ENCODE assay signal across 8 mouse cellular contexts in the genomic region with DNA sequence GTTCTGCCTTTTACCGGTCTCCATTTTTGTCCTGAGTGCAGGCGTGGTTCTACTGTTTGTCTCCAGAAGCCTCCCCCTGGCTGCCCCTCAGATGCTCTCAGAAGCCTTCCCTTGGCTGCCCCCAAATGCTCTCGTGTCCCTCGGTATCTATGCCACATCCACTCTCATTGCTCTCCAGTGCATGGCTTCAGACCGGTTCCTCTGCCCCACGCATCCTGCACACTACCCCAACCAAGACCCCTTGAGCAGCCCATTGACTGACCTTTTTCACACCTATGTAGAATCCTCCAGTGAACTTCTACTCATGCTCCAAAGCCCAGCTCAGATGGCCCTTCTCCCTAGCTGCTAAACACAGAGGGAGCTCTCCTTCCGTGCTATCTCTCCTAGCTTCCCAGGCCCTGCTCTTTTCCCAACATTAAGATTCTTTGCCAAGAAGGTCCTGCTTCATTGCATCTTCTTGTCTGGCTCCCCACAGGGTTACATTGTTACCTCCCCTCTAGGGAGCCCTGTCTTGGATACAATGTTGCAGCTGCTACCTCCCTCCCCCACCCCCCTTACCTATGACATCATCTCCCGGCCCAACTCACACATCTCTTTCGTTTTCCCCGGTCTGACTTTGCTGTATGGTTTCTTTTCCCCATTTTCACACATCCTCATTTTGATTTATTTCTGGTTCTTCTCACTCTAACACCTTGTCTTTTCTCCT. TPM values are rescaled to one million over a fixed set of nuclear protein-coding genes. Genes with fewer than 3 reads are reported as not detected.
DNase-seq lines count a peak whose midpoint lies in the region; ATAC-seq and TF ChIP-seq lines count a peak whose summit lies in the region.

No protein-coding gene starts in this region.

- no peak for TF ChIP-seq POLR2A in brain, embryonic 14.5 days (IDR thresholded peaks at IDR 0.05; ENCODE audit: borderline replicate concordance, extremely low read depth, insufficient read depth, insufficient read length, poor library complexity, severe bottlenecking)

- H3K9me3 ChIP-seq in liver, postnatal 0 days (ENCODE audit: low read length): no peaks in the 10 kb centered on the region
- H3K9me3 ChIP-seq in hindbrain, embryonic 10.5 days: no peaks in the 10 kb centered on the region
- H3K9me3 ChIP-seq in neural tube, embryonic 13.5 days: no peaks in the 10 kb centered on the region
- H3K9me3 ChIP-seq in liver, embryonic 11.5 days (ENCODE audit: control insufficient read depth, low read length): no peaks in the 10 kb centered on the region

- no peak overlapping the region for H3K4me3 ChIP-seq in liver, postnatal 0 days (ENCODE audit: low read depth, low read length)
- H3K4me3 ChIP-seq in hindbrain, embryonic 10.5 days: no peak overlapping the region
- no peak overlapping the region for H3K4me3 ChIP-seq in neural tube, embryonic 13.5 days
- H3K4me3 ChIP-seq in liver, embryonic 11.5 days (ENCODE audit: low read depth, low read length): no peak overlapping the region

- no peak for TF ChIP-seq EP300 in liver, postnatal 0 days (IDR thresholded peaks at IDR 0.05; ENCODE audit: low read depth)

- H3K27ac ChIP-seq in liver, postnatal 0 days (ENCODE audit: low read depth): peak overlapping the region; percentile 55; the same call in 1 of the 2 replicates
- peak overlapping the region; percentile 86 for H3K27ac ChIP-seq in hindbrain, embryonic 10.5 days
- H3K27ac ChIP-seq in neural tube, embryonic 13.5 days (replicated peaks): peak overlapping the region; percentile 56
- H3K27ac ChIP-seq in liver, embryonic 11.5 days (ENCODE audit: low read depth, low read length): no peak overlapping the region; the same call in 1 of the 2 replicates

- DNase-seq in liver, postnatal 0 days: peak; percentile 35
- no peak for DNase-seq in liver
- peak; percentile 83 for DNase-seq in brain, embryonic 14.5 days (ENCODE audit: low read depth)
- no peak for DNase-seq in hindbrain, embryonic 10.5 days (ENCODE audit: low spot score)
- no peak for DNase-seq in urinary bladder, postnatal 4 days (ENCODE audit: low spot score in 2 of 2)
- no peak for DNase-seq in layer of hippocampus, postnatal 36 days
- no peak for DNase-seq in liver, embryonic 11.5 days (ENCODE audit: low spot score)

- H3K4me1 ChIP-seq in liver, postnatal 0 days (ENCODE audit: insufficient read depth): peaks cover 3% of the 10 kb centered on the region; the same call in 1 of the 2 replicates
- H3K4me1 ChIP-seq in hindbrain, embryonic 10.5 days (replicated peaks): peaks cover 95% of the 10 kb centered on the region
- peaks cover 92% of the 10 kb centered on the region for H3K4me1 ChIP-seq in neural tube, embryonic 13.5 days (replicated peaks)
- peaks cover 14% of the 10 kb centered on the region; the same call in 1 of the 2 replicates for H3K4me1 ChIP-seq in liver, embryonic 11.5 days (replicated peaks; ENCODE audit: control insufficient read depth, insufficient read depth, low read length)

- no peak overlapping the region for H3K9ac ChIP-seq in liver, postnatal 0 days (replicated peaks)
- 0 out of 2 replicates have a peak overlapping the region, but pooled peaks have one; percentile 12 for H3K9ac ChIP-seq in neural tube, embryonic 13.5 days
- no peak overlapping the region for H3K9ac ChIP-seq in liver, embryonic 11.5 days (ENCODE audit: low read depth, low read length)

- WGBS in liver, postnatal 0 days (ENCODE audit: insufficient replicate concordance): 49% methylated on average over 10 of the region's 10 CpGs
- 61% methylated on average over 10 of the region's 10 CpGs for WGBS in hindbrain, embryonic 10.5 days
- 56% methylated on average over 10 of the region's 10 CpGs for WGBS in neural tube, embryonic 13.5 days
- WGBS in liver, embryonic 11.5 days: 64% methylated on average over 10 of the region's 10 CpGs

- no peaks in the 10 kb centered on the region for H3K27me3 ChIP-seq in liver, postnatal 0 days (ENCODE audit: insufficient read depth, low read length)
- no peaks in the 10 kb centered on the region for H3K27me3 ChIP-seq in hindbrain, embryonic 10.5 days (ENCODE audit: insufficient read depth, poor library complexity, severe bottlenecking)
- no peaks in the 10 kb centered on the region for H3K27me3 ChIP-seq in neural tube, embryonic 13.5 days
- H3K27me3 ChIP-seq in liver, embryonic 11.5 days (replicated peaks; ENCODE audit: control insufficient read depth, insufficient read depth, low read length): no peaks in the 10 kb centered on the region

- H3K36me3 ChIP-seq in liver, postnatal 0 days (replicated peaks; ENCODE audit: insufficient read depth, low read length): no peaks in the 10 kb centered on the region
- no peaks in the 10 kb centered on the region for H3K36me3 ChIP-seq in hindbrain, embryonic 10.5 days
- no peaks in the 10 kb centered on the region for H3K36me3 ChIP-seq in neural tube, embryonic 13.5 days
- no peaks in the 10 kb centered on the region for H3K36me3 ChIP-seq in liver, embryonic 11.5 days (ENCODE audit: control insufficient read depth, insufficient read depth, low read length)

- ATAC-seq in liver, postnatal 0 days: no peak
- no peak for ATAC-seq in neural tube, embryonic 13.5 days (ENCODE audit: low read depth)
- ATAC-seq in liver, embryonic 11.5 days (replicated peaks; ENCODE audit: low FRiP score): no peak

- peak overlapping the region; percentile 15; the same call in 1 of the 2 replicates for H3K4me2 ChIP-seq in liver, postnatal 0 days (ENCODE audit: low read depth, low read length)
- H3K4me2 ChIP-seq in neural tube, embryonic 13.5 days: 0 out of 2 replicates have a peak overlapping the region, but pooled peaks have one; percentile 21
- H3K4me2 ChIP-seq in liver, embryonic 11.5 days: no peak overlapping the region

- no peak for TF ChIP-seq CTCF in liver, postnatal 0 days (IDR thresholded peaks at IDR 0.05; ENCODE audit: low read depth)
- no peak for TF ChIP-seq CTCF in brain, embryonic 14.5 days (IDR thresholded peaks at IDR 0.05; ENCODE audit: borderline replicate concordance, extremely low read depth, insufficient read depth, insufficient read length)

RNA-seq across cellular contexts. Expression of a gene that starts 9.4 kb away (rescaled TPM):
- 8.7 TPM in 2 replicates for polyA plus RNA-seq in liver, postnatal 0 days (2015; fragmentation: Nextera tagmentation; extraction: Ambion mirVana)
- 137 and 275 TPM in 2 replicates for polyA plus RNA-seq in brain, embryonic 14.5 days (2012; rRNA removed)
- 30.0 and 38.4 TPM in 2 replicates for polyA plus RNA-seq in hindbrain, embryonic 10.5 days (2016; fragmentation: Nextera tagmentation; extraction: Ambion mirVana)
- 76.9 and 78.8 TPM in 2 replicates for polyA plus RNA-seq in neural tube, embryonic 13.5 days (2015; fragmentation: Nextera tagmentation; extraction: Ambion mirVana)
- 100 to 1,000 TPM; 127 to 136 TPM for total RNA-seq in layer of hippocampus, postnatal 36 days (2021)
- polyA plus RNA-seq in liver, embryonic 11.5 days (2014; fragmentation: Nextera tagmentation; extraction: Ambion mirVana): 11.4 and 12.1 TPM in 2 replicates

Comparison
In these comparisons a context has a peak if more than half of its experiments do, and no peak if none do; other contexts are left out.
1. DNase-seq: peak in liver, postnatal 0 days (single experiment) and brain, embryonic 14.5 days (single experiment); none in liver (single experiment), hindbrain, embryonic 10.5 days (single experiment), urinary bladder, postnatal 4 days (0 of 2), layer of hippocampus, postnatal 36 days (0 of 2) and liver, embryonic 11.5 days (single experiment).